8 mouse cellular contexts compared by ENCODE assay signal in the genomic region with DNA sequence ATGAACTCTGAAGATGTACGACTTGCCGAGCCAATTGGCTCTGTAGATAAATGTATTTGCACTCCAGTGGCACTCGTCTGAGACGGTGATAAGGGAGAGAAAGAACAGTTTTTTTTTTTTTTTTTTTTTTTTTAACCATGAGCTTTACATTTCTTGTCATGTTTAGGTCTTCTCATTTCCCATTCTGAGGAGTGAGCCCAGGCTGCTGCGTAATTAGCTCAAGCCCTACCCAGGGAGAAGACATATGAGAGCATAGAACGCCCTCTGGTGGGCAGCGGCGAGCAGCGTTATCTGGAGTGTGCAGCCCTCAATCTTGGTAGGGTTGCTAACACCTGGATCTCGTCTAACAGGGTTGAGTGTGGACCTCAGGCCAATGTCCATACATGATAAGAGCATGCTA. TPM values are rescaled to one million over a fixed set of nuclear protein-coding genes. Genes with fewer than 3 reads are reported as not detected.
A peak's percentile ranks its signal among the peaks of the same experiment; 100 is the strongest.
DNase-seq lines count a peak whose midpoint lies in the region; ATAC-seq lines count a peak whose summit lies in the region.

No protein-coding gene starts in this region.

- no peaks in the 10 kb centered on the region for H3K9me3 ChIP-seq in intestine, embryonic 15.5 days
- no peaks in the 10 kb centered on the region for H3K9me3 ChIP-seq in midbrain, embryonic 13.5 days

- H3K4me1 ChIP-seq in intestine, embryonic 15.5 days (replicated peaks): no peaks in the 10 kb centered on the region
- no peaks in the 10 kb centered on the region for H3K4me1 ChIP-seq in midbrain, embryonic 13.5 days (replicated peaks)

- H3K36me3 ChIP-seq in intestine, embryonic 15.5 days: no peaks in the 10 kb centered on the region
- no peaks in the 10 kb centered on the region for H3K36me3 ChIP-seq in midbrain, embryonic 13.5 days
- H3K36me3 ChIP-seq in splenic B cell, adult 2 months (ENCODE audit: control insufficient read depth, insufficient read depth, low read length, poor library complexity, severe bottlenecking): no peaks in the 10 kb centered on the region

- no peak overlapping the region for H3K4me3 ChIP-seq in intestine, embryonic 15.5 days (replicated peaks)
- H3K4me3 ChIP-seq in midbrain, embryonic 13.5 days (replicated peaks): no peak overlapping the region

- intact Hi-C loops in left cerebral cortex, postnatal 4 days (cut with DNase I): loop anchor here (10.0 kb wide), 1 partner anchor 144 kb away; no protein-coding TSS in a partner anchor

- no peaks in the 10 kb centered on the region for H3K27me3 ChIP-seq in intestine, embryonic 15.5 days (replicated peaks)
- no peaks in the 10 kb centered on the region for H3K27me3 ChIP-seq in midbrain, embryonic 13.5 days
- no peaks in the 10 kb centered on the region for H3K27me3 ChIP-seq in splenic B cell, adult 2 months (ENCODE audit: control insufficient read depth, insufficient read depth, low read length, poor library complexity, severe bottlenecking)

- peak; percentile 75 to 77 for DNase-seq in left cerebral cortex, adult 18-20 months (ENCODE audit: low spot score in 2 of 2)
- no peak for DNase-seq in left cerebral cortex, adult 11 months (ENCODE audit: low spot score)
- DNase-seq in cerebellum, postnatal 36 days: peak; percentile 60 to 62
- DNase-seq in gastrocnemius, adult 18-20 months (ENCODE audit: low spot score): peak; percentile 67
- DNase-seq in left cerebral cortex, postnatal 4 days: peak; percentile 64
- peak; percentile 33 for DNase-seq in splenic B cell, adult 2 months (ENCODE audit: low read depth, low spot score)

- peak; percentile 79 for ATAC-seq in intestine, embryonic 15.5 days
- ATAC-seq in midbrain, embryonic 13.5 days: peak; percentile 73

- H3K27ac ChIP-seq in intestine, embryonic 15.5 days: no peak overlapping the region
- H3K27ac ChIP-seq in midbrain, embryonic 13.5 days: no peak overlapping the region

- H3K9ac ChIP-seq in intestine, embryonic 15.5 days: no peak overlapping the region
- H3K9ac ChIP-seq in midbrain, embryonic 13.5 days (replicated peaks): no peak overlapping the region

- no peak overlapping the region for H3K4me2 ChIP-seq in intestine, embryonic 15.5 days (replicated peaks)
- no peak overlapping the region for H3K4me2 ChIP-seq in midbrain, embryonic 13.5 days (replicated peaks)

- 23% methylated on average over 10 of the region's 10 CpGs for WGBS in intestine, embryonic 15.5 days
- 36% methylated on average over 10 of the region's 10 CpGs for WGBS in midbrain, embryonic 13.5 days

RNA-seq across cellular contexts. Expression of a gene that starts 57.5 kb away (rescaled TPM):
- not detected for total RNA-seq in left cerebral cortex, adult 18-20 months (2021)
- under 1 TPM in 1 of 2 experiments, not detected in 1; 0.07 TPM for total RNA-seq in gastrocnemius, adult 18-20 months (2021)
- 0.05 and 0.10 TPM in 2 replicates for polyA plus RNA-seq in intestine, embryonic 15.5 days (2015; fragmentation: Nextera tagmentation; extraction: Ambion mirVana)
- total RNA-seq in left cerebral cortex, postnatal 4 days (2021): under 1 TPM in 1 of 2 experiments, not detected in 1; 0.22 TPM
- not detected in 2 replicates for polyA plus RNA-seq in midbrain, embryonic 13.5 days (2015; fragmentation: Nextera tagmentation; extraction: Ambion mirVana)
